Mouse (Mus musculus) testis, adult 2 months (tissue): ENCODE measurements around the gene Gmip. TPM values are rescaled to one million over a fixed set of nuclear protein-coding genes. Genes with fewer than 3 reads are reported as not detected.

Source experiments
- H3K27ac ChIP-seq: fragments of 200-500 bp; 2 replicates; pipeline ENCODE4 v1.5.1; 2012; ENCODE audit warnings: low read depth, low read length; ENCODE audit not compliant: control insufficient read depth, insufficient read depth
- H3K27me3 ChIP-seq: fragments of 200-500 bp; 2 replicates; pipeline ENCODE4 v1.6.1; 2012; ENCODE audit warnings: mild to moderate bottlenecking, low read length, moderate library complexity; ENCODE audit not compliant: control insufficient read depth, insufficient read depth
- H3K36me3 ChIP-seq: fragments of 200-500 bp; 2 replicates; pipeline ENCODE4 v1.6.1; 2012; ENCODE audit warnings: mild to moderate bottlenecking, low read length; ENCODE audit not compliant: control insufficient read depth, insufficient read depth
- H3K4me1 ChIP-seq: fragments of 200-500 bp; 2 replicates; pipeline ENCODE4 v1.6.1; 2012; ENCODE audit warnings: low read length; ENCODE audit not compliant: control insufficient read depth, insufficient read depth
- H3K4me3 ChIP-seq: fragments of 200-500 bp; 2 replicates; pipeline ENCODE4 v1.5.1; 2012; ENCODE audit warnings: low read depth, mild to moderate bottlenecking, low read length, moderate library complexity, mixed read lengths; ENCODE audit not compliant: control insufficient read depth
- CTCF ChIP-seq: fragments of 200-500 bp; IDR thresholded peaks from 2 replicates; pipeline ENCODE4 v1.5.1; 2012; ENCODE audit warnings: low read depth, mild to moderate bottlenecking, inconsistent platforms, low read length, moderate library complexity; ENCODE audit not compliant: control insufficient read depth, insufficient read depth, insufficient replicate concordance
- POLR2A ChIP-seq: fragments of 200-500 bp; IDR thresholded peaks from 2 replicates; pipeline ENCODE4 v1.6.1; 2012; ENCODE audit warnings: low read depth, mild to moderate bottlenecking, inconsistent platforms, low read length, moderate library complexity; ENCODE audit not compliant: control insufficient read depth
- polyA plus RNA-seq: library from polyadenylated mRNA; depleted of rRNA; stranded (reverse); fragments of >200 nt; gene quantifications from 2 replicates; pipeline ENCODE4 v1.2.3, GENCODE M21; 2012

Gene Gmip
- polyA plus RNA-seq, 1 experiment, result 4.4 TPM

DNA sequence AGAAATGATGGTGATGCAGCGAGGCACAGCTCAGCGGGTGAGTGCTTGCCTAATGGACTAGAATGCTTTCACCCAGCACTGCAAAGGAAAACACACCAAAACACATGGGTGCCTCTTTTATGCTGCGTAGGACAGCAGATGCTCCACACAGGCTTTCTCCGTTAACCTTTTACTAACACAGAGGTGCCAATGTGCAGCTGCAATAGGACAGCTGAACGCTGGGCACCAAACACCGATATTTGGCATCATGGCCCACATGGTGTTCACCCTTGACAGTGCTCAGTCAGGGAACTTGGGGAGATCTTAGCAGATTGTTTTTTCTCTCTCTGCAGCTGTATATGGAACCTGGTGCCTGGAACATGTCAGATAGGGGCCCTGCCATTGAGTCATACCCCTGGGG, 13.6 kb upstream of the Gmip start:
- H3K36me3 ChIP-seq, result no peaks in the 10 kb centered on the region; the same call in 1 of the 2 replicates
- H3K4me3 ChIP-seq, result no peak overlapping the region
- TF ChIP-seq CTCF (no peak), POLR2A (no peak)
- H3K27ac ChIP-seq, result no peak overlapping the region
- H3K4me1 ChIP-seq, result no peaks in the 10 kb centered on the region; the same call in 1 of the 2 replicates
- H3K27me3 ChIP-seq, result no peaks in the 10 kb centered on the region

DNA sequence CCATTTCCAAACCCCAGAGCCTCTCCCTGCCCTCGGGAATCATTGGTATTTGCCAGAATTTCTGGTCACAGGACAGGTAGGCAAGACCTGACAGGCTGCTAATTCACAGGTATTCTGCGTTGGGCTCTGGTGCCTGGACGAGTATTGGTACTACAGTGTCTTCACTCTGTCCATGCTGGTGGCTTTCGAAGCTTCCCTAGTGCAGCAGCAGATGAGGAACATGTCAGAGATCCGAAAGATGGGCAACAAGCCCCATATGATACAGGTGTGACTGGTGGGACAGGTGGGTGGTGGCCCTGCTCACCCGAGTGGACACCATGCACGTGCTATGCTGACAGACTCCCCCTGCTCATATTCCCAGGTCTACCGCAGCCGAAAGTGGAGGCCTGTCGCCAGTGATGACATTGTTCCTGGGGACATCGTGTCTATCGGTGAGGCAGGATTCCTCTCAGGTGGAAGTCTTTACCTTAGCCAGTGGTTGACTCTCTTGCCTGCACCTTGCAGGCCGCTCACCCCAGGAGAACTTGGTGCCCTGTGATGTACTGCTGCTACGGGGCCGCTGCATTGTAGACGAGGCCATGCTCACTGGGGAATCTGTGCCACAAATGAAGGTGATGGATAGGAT, 11.6 kb upstream of the Gmip start:
- no peak overlapping the region for H3K27ac ChIP-seq
- no peaks in the 10 kb centered on the region for H3K4me1 ChIP-seq
- H3K36me3 ChIP-seq, result no peaks in the 10 kb centered on the region; the same call in 1 of the 2 replicates
- TF ChIP-seq CTCF (no peak), POLR2A (no peak)
- H3K27me3 ChIP-seq, result no peaks in the 10 kb centered on the region
- no peak overlapping the region for H3K4me3 ChIP-seq

DNA sequence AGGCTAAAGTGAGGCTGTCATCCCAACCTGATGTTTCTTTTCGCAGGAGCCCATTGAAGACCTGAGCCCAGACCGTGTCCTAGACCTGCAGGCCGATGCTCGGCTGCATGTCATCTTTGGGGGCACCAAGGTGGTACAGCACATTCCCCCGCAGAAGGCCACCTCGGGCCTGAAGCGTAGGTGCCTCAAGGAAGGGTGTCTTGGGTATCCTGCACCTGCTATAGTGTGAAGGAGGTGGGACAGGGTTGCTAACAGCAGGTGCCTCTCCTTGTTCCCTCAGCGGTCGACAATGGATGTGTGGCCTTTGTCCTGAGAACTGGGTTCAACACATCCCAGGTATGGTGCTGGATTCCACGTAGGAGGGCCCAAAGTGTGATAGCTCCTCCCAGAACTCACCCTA, 10.8 kb upstream of the Gmip start:
- H3K27ac ChIP-seq, result no peak overlapping the region
- no peaks in the 10 kb centered on the region for H3K27me3 ChIP-seq
- H3K4me1 ChIP-seq, result no peaks in the 10 kb centered on the region
- no peak overlapping the region for H3K4me3 ChIP-seq
- TF ChIP-seq CTCF, result no peak
- TF ChIP-seq POLR2A, result no peak
- no peaks in the 10 kb centered on the region; the same call in 1 of the 2 replicates for H3K36me3 ChIP-seq

DNA sequence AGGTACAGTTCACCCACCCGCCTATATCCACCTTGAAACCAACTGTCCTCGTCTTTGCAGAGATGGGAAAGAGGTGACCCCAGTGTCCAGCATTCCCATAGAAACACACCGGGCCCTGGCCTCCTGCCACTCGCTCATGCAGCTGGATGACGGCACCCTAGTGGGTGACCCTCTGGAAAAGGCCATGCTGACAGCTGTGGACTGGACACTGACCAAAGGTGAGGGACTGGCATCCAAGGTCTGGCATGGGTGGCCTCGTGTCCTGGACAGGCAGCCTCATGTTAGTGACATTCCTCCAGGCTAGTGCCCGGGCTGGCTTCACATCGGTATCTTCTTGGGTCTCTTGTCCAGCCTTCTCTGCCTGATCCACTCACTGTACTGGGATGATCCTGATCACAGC, 9.2 kb upstream of the Gmip start:
- Histone ChIP-seq H3K36me3 (no peaks in the 10 kb centered on the region; the same call in 1 of the 2 replicates), H3K27me3 (no peaks in the 10 kb centered on the region), H3K4me3 (no peak overlapping the region), H3K4me1 (no peaks in the 10 kb centered on the region), H3K27ac (no peak overlapping the region)
- TF ChIP-seq CTCF (no peak), POLR2A (no peak)

DNA sequence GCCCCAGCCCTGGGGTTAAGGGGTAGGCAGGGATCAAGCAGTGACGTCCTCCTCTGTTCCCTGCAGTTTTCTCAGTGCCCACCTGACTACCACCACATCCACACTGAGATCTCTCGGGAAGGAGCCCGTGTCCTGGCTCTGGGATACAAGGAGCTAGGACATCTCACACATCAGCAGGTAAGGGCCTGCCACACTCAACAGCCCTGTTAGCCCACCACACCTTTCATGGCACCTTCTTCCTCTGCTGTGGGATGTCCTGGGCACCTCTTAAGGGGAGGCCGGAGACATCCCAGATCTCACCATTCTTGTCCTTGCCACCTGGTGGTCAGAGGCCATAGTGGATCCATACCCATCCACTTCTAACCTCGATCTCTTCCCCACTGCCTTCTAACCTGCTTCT, 8.5 kb upstream of the Gmip start:
- no peaks in the 10 kb centered on the region; the same call in 1 of the 2 replicates for H3K36me3 ChIP-seq
- no peaks in the 10 kb centered on the region for H3K27me3 ChIP-seq
- H3K4me3 ChIP-seq, result no peak overlapping the region
- no peak overlapping the region for H3K27ac ChIP-seq
- TF ChIP-seq CTCF, result no peak
- no peak for TF ChIP-seq POLR2A
- no peaks in the 10 kb centered on the region for H3K4me1 ChIP-seq

DNA sequence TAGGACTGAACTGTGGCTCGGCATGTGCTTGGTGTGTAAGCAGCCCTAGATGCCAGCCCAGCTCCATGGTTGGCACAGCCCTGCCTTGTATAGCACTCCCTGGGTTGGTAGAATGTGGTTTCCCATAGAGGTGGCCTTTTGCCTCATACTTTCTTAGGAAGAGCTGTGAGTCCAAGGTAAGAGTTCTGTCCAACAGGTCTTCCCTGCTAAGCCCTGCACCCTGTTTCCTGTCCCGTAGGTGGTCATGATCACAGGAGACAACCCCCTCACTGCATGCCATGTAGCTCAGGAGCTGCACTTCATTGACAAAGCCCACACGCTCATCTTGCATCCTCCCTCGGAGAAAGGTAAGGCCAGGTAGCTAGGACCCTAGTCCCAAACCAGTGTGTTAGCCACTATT, 6.7 kb upstream of the Gmip start:
- Histone ChIP-seq H3K4me1 (no peaks in the 10 kb centered on the region), H3K27ac (no peak overlapping the region), H3K36me3 (no peaks in the 10 kb centered on the region; the same call in 1 of the 2 replicates), H3K4me3 (no peak overlapping the region), H3K27me3 (no peaks in the 10 kb centered on the region)
- TF ChIP-seq CTCF, result no peak
- TF ChIP-seq POLR2A, result no peak

DNA sequence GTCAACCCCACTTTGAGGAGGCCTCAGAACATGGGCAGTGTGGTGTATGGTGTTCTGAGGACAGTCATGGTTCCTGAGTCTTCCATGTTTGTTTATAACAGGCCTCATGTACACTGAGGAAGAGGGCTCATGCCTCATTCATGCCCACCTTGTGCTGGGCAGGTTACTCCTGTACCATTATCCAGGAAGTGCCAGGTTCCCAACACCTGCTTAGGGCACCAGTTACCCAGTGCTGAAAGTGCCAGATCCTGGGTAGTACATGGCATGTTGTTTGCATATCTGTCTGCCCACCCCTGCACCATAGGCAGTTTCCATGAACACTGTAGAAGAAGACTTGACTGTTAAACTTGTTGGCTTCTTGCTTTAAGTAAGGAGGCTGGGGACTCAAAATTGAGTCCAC, 6.3 kb upstream of the Gmip start:
- H3K4me1 ChIP-seq, result no peaks in the 10 kb centered on the region
- no peak overlapping the region for H3K4me3 ChIP-seq
- TF ChIP-seq POLR2A (no peak), CTCF (no peak)
- H3K27ac ChIP-seq, result no peak overlapping the region
- H3K27me3 ChIP-seq, result no peaks in the 10 kb centered on the region
- no peaks in the 10 kb centered on the region; the same call in 1 of the 2 replicates for H3K36me3 ChIP-seq

DNA sequence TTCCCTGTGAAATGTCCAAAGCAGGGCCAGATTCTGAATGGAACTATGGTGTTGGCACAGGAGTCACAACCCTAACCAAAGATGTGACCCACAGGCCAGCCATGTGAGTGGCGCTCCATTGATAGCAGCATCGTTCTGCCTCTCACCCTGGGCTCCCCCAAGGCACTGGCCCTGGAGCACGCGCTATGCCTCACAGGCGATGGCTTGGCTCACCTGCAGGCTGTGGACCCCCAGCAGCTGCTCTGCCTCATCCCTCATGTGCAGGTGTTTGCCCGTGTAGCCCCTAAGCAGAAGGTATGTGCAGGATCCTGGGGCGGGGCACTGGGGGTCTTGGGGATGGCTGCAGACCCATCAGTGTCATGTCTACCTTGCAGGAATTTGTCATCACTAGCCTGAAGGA, 5.1 kb upstream of the Gmip start:
- Histone ChIP-seq H3K4me3 (no peak overlapping the region), H3K4me1 (peaks cover 2% of the 10 kb centered on the region), H3K27me3 (no peaks in the 10 kb centered on the region), H3K36me3 (no peaks in the 10 kb centered on the region; the same call in 1 of the 2 replicates), H3K27ac (no peak overlapping the region)
- TF ChIP-seq POLR2A (no peak), CTCF (no peak)
